Mouse (Mus musculus): ENCODE data around the gene Ofd1.
A peak's percentile ranks its signal among the peaks of the same experiment; 100 is the strongest.

The Ofd1 gene

DNA sequence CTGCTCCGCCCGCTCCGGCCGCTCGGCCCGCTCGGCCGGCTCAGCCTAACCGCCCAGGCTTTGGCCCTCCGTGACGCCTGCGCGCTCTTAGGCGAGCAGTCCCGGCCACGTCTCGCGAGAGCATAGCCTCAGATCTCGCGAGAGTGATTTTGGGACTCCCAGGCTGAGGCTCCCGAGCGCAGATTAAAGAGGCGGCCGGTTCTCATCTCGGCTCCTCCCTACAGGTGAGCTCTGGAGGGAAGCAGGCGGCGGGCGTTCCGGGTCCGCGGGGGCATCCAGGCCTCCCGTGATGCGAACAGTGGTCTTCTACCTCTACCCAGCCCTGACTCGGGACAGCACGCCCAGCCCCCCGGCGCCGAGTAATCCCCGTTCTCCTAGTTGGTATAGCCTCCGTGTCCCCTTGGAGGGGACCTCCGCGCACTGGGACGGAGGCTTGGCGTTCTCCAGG, at the start of gene Ofd1:
Gene Ofd1, minus strand, starts transcription at position 89 of the 448 bp plus-strand sequence.
- peak; percentile 71 to 83 for DNase-seq (ENCODE audit: low spot score in 2 of 2)

DNA sequence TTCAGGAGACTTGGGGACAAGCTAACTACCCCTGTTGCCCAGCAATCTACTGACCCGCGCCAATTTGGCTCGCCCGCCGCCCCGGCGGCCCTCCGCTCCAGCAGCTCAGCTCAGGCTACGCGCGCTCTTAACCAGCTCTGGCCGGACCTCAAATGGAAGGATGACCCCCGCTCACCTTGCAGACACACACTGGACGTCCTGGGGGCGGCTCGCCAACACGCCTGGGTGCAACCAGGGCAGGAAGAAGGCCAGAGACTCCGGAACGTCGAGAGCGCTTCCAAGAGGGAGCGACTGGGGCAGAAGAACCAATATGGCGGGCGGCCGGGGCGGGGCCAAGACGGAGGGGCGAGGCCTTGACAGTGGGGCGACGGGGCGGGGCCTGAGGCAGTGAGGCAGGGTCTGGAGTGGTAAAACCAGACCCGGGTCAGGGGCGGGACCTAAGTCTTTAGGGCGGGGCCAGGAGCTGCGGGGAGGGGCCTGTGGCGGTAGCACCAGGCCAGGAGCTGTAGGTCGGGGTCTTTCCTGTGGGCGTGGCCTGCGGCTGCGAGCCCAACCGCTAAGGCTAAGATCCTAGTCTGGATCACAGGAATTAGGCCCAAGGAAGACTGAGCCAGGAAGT, 39.0 kb upstream of the Ofd1 start, which contains the start of gene Rab9:
Gene Rab9, minus strand, starts transcription at position 503 of the 619 bp plus-strand sequence.
- peak; percentile 83 to 87 for DNase-seq (ENCODE audit: low spot score in 2 of 2)

DNA sequence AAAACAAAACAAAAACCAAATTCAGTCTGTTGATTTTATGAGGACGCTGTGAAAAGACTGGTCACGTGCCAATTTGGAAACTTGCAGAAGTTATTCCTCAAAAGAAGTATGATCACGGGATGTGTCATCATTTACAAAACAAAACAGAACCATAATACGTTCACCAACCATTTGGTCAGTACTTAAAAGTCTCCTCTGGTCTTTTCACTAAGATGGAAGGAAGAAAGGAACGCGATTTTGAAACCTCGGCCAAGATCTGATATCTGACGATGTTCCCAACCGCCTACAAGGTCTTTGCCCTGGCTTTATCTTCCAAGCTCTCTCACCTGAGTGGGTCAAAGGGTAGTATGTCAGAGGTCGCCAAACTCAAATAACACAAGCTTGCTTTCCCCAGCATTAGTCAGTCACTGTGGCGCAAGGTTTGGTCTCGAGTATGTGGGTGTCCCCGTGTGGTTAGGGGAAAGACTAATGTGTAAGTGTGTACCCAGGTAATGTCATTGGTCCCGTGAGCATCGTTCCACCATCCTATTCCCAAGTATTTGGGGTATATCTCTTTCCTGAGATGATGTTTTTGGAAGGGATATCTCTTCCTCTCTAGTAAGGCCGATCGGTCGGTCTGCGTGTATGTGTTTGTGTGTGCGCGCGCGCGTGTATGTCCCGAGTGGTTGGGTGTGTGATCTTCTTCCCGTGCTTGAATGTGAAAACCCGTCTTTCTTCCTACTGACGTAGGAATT, 38.3 kb upstream of the Ofd1 start:
- peak; percentile 6 to 15 for DNase-seq (ENCODE audit: low spot score in 2 of 2)

DNA sequence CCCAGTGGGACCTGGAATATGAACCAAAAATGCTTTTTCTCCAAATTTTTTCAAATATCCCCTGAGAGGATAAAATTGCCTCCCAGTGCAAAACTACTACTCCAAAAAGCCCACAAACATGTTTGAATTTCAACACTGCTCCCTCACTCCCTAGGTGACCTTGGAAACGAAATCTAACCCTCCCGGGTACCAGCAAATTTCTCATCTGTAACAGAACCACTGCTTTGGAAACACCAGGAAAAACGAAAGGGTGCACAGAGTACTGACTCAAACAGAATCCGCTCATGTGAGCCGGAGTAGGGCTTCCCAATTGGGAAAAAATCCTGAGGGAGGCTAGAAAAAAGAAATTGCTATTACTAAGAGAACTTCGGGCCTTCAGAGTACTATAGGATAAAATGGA, 36.9 kb upstream of the Ofd1 start:
- DNase-seq (ENCODE audit: low spot score in 2 of 2), result no peak

- no peak for DNase-seq (ENCODE audit: low spot score in 2 of 2)
Measured at GRCm38 (mm10) chrX:166472612-166473011, 32.1 kb upstream of the Ofd1 start.

DNA sequence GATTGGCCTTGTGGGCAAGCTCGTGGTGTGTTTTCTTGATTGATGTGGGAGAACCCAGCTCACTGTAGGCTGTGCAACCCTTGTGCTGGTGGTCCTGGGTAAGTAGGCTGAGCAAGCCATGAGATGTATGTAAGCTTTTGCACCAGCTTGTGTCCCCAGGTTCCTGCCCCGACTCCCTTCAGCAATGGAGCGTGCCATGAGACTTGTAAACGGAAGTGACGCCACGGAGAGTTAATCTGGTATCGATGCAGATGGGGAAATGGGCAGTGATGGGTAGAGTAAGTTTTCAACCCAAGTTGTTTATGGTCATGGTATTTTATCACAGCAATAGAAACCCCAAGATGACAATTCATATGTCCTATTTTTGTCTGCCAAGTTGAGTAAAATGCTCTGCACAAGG, 27.8 kb upstream of the Ofd1 start:
- no peak for DNase-seq (ENCODE audit: low spot score in 2 of 2)

GRCm38 (mm10) chrX:166455525-166455924, 15.0 kb upstream of the Ofd1 start:
- no peak for DNase-seq (ENCODE audit: low spot score in 2 of 2)

DNA sequence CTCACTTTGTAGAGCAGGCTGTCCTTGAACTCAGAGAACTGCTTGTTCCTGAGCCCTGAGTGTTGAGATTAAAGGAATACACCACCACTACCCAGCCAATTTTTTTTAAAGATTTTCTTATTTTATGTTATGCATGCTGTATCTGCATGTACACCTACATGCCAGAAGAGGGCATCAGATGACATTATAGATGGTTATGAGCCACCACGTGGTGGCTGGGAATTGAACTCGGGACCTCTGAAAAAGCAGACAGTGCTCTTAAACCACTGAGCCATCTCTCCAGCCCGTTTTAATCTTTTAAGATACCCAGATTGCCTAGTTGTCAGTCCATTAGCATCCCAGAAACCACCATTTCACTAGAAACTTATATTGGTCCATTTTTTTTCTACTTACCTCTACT, 13.8 kb upstream of the Ofd1 start:
- DNase-seq (ENCODE audit: low spot score in 2 of 2), result no peak

DNA sequence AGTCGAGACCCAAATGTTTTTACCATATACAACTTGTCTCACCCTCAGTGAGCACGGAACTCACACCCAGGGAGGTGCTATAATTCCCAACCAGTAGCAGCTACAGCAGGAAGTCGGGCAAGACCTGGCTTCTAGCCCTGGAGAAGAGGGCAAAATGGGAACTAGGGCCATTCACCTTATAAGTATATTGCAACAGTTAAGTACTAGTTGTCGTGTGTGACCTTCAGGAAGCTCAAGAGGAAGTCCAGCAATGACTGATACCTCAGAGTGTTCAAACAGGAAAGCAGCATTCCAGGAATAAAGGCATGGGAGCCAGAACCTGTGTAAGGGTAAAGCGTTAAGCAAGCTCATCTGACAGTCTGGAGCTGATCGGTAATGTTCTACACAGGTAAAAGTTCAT, 13.0 kb upstream of the Ofd1 start:
- DNase-seq (ENCODE audit: low spot score in 2 of 2), result no peak

GRCm38 (mm10) chrX:166444552-166444951, 4.0 kb upstream of the Ofd1 start:
- DNase-seq (ENCODE audit: low spot score in 2 of 2), result no peak

- no peak for DNase-seq (ENCODE audit: low spot score in 2 of 2)
Measured at GRCm38 (mm10) chrX:166440036-166440615, 378 bp downstream of the Ofd1 start, which contains the start of gene Trappc2. Gene Trappc2, plus strand, starts transcription at chrX:166440574.

GRCm38 (mm10) chrX:166434812-166435211, 5.7 kb downstream of the Ofd1 start:
- DNase-seq (ENCODE audit: low spot score in 2 of 2), result no peak

- DNase-seq (ENCODE audit: low spot score in 2 of 2), result peak in 1 of 2 experiments; percentile 5
Measured at GRCm38 (mm10) chrX:166416196-166416595, 24.3 kb downstream of the Ofd1 start.

DNA sequence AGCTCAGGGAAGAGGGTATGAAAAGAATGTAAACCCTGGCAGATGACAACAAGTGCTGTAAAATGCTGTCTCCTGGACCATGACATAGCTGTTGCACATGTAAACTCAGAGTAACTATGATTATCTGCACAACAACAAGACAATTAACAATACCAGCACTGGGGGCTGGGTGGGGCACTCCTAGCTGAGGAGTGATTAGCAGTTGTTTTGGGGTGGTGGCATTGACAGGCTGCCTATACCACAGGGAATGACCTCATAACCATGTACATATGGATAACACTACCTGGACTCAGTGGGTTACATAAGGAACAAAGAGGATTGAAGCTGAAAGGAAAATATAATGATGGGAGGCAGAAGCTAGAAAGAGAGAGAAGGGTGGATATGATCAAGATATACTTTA, 32.6 kb downstream of the Ofd1 start:
- no peak for DNase-seq (ENCODE audit: low spot score in 2 of 2)

DNA sequence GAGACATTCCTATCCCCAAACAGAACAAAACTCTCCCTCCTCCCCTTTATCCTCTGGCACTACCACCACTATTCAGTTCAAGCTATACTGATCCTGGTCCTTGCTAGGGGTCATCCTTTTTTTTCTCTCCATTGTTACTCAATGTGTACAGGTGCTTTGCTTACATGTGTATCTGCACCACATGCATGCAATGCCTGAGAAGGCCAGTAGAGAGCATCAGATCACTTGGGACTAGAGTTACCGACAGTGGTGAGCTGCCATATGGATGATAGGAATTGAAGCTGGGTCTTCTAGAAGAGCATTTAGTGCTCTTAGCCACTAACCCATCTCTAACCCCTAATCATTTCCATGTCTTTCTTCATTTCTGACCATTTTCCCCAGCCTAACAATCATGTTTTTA, 46.8 kb downstream of the Ofd1 start:
- no peak for DNase-seq (ENCODE audit: low spot score in 2 of 2)

DNA sequence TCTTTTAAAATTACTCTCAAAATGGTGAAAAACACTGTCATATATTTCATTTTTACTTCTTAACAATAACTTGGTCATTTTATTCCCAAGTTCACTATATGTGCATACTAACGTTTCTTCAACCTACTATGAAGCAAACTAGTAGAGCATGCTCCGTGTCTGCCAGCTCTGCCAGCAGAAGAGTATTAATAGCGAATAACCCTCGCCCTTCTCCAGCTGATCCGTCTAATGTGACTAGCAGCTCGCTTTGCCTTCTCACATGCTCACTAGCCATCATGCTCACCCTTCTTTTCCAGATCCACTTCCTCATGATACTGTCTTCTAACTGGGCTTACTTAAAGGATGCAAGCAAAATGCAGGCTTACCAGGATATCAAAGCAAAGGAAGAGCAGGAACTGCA, 53.8 kb downstream of the Ofd1 start:
- DNase-seq (ENCODE audit: low spot score in 2 of 2), result no peak

- no peak for DNase-seq (ENCODE audit: low spot score in 2 of 2)
Measured at GRCm38 (mm10) chrX:166384935-166385334, 55.6 kb downstream of the Ofd1 start.

- no peak for DNase-seq (ENCODE audit: low spot score in 2 of 2)
Measured at GRCm38 (mm10) chrX:166383606-166384005, 56.9 kb downstream of the Ofd1 start.

DNA sequence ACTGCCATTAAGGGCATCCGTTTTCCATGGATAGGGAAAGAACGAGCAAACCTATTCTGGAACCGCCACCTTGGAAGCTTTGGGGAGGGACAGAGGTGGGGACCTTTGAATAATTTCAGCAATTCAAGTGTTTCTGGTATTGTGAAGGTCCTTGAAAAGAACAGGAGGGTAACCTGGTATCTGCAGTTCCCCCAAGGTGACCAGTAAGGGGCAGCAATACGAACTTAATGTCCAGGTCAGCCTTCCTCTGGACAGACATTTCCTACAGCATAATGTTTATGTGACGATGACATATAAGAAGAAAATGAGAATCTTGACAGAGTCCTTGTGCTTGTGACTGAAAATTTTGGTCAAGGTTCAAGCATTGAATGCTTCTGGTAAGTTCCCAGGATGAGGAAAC, 61.9 kb downstream of the Ofd1 start:
- DNase-seq (ENCODE audit: low spot score in 2 of 2), result no peak

DNA sequence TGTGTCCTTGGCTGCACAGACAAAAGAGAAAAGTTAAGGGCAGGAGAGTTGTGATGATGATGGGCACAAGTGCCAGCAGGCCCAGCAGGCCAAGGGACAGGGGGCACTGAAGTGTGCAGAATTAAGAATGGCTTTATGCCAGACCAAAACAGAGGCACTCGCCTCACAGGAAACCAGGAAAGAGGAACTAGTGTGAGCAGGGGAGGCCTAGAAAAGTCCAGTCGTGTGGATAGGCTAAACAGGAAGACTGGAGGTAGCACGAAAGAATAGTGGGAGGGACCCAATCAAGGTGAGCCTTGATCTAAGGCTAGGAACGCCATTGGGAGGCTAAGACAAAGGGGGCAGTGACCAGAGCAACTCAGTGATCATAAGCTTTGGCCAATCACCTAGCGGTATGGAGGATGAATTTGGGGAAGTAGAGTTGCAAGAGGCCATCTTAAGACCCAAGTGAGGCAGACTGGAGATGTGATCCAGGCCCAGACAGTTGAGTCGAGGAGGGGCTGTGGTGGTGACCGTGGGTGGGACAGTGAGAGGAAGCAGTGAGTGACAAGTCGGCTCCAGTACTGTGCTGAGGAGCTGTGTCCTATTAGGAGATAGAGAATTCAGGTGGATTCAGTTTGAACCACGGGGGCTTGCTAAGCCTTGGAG, 63.7 kb downstream of the Ofd1 start:
- DNase-seq (ENCODE audit: low spot score in 2 of 2), result no peak

DNA sequence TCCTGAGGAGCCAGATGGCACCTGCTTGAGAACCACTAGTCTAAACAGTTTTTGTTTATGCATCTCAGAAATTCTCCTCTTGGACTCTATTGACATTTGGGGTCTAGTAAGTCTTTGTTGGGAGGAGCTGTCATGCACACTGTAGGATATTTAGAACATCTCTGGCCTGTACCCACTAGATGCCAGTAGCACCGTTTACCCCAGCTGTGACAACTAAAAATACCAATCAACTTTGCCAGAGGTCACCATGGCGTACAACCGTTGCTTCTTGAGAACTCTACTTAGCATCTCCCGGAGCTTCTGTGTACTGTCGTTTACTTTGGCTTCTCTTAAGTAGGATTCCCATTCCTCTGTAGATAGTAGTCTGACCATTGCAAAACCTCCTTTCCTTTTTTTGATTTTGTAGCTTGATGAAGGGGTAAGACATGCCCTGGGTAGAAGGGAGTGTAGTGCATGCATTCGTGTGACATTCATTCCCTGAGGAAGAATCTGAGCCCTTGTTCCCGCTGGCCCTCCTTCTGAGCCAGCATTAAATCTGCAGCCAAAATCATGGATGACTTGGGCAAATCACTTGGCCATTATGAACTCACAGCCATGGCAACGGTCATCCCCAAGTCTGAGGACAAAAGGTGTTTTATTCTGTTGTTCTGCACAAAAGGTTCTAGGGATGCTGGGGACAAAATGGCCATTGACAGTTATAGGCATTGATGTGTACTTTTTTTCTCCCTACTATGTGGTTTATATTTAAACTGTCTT, 74.9 kb downstream of the Ofd1 start:
- DNase-seq (ENCODE audit: low spot score in 2 of 2), result no peak

DNA sequence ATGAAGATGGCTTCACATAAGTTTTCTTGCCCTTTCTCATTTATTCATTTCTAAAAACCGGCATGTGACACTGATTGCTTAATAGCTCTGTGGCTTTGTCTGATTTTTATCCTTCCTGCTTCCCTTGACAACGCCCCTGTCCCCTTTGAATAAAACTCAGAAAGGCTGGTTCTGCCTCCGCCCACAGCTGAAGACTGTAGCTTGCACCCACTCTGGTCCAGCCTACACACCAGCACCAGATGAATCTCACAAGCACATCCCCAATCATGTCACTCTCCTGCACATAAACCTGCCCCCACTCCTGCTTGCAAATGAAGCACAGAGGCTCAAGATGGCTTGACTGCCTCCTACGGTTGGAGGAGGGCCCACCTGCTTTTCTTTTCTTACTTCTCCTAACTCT, 80.0 kb downstream of the Ofd1 start:
- DNase-seq (ENCODE audit: low spot score in 2 of 2), result no peak

All from urinary bladder, adult 18-20 months (tissue).